Mouse (Mus musculus): Measurements from ENCODE around the gene Efcab1. TPM values are rescaled to one million over a fixed set of nuclear protein-coding genes. Genes with fewer than 3 reads are reported as not detected.
"Not testable (repeated sequence)": the region's sequence is repeated elsewhere in the genome, so short reads cannot be mapped to it uniquely, and the experiment has no call there.

Efcab1 gene
- 14.6 and 15.0 TPM in 2 replicates for polyA plus RNA-seq (2014; fragmentation: Nextera tagmentation; extraction: Ambion mirVana)

- no peaks in the 10 kb centered on the region for H3K27me3 ChIP-seq (ENCODE audit: control insufficient read depth, insufficient read depth, low read length)
- peak within 1 kb of the TSS; percentile 24 for H3K4me3 ChIP-seq (ENCODE audit: low read depth, low read length)
- H3K36me3 ChIP-seq (ENCODE audit: control insufficient read depth, insufficient read depth, low read length) = no peaks in the 10 kb centered on the region
- H3K27ac ChIP-seq (ENCODE audit: low read depth, low read length) = no peak within 1 kb of the TSS
- ATAC-seq (ENCODE audit: low read depth) = peak; percentile 100
- WGBS = 10% methylated on average over 15 of the region's 15 CpGs
- 0 out of 2 replicates have a peak within 1 kb of the TSS, but pooled peaks have one; percentile 3 for H3K9ac ChIP-seq (replicated peaks; ENCODE audit: low read depth, low read length)
- no peaks in the 10 kb centered on the region for H3K9me3 ChIP-seq (ENCODE audit: control insufficient read depth, low read length)
- H3K4me2 ChIP-seq (ENCODE audit: low read depth, low read length) = peak within 1 kb of the TSS; percentile 41
- no peaks in the 10 kb centered on the region for H3K4me1 ChIP-seq (ENCODE audit: control insufficient read depth, insufficient read depth, low read length)
Observed at GRCm38 (mm10) chr16:14906393-14907100, at the start of gene Efcab1. Efcab1 (plus strand) TSS chr16:14906606.

GRCm38 (mm10) chr16:14859443-14859842 lies 47.0 kb upstream of the Efcab1 start:
- no peaks in the 10 kb centered on the region for H3K4me1 ChIP-seq (ENCODE audit: control insufficient read depth, insufficient read depth, low read length)
- no peaks in the 10 kb centered on the region for H3K9me3 ChIP-seq (ENCODE audit: control insufficient read depth, low read length)
- H3K36me3 ChIP-seq (ENCODE audit: control insufficient read depth, insufficient read depth, low read length) = no peaks in the 10 kb centered on the region
- no peaks in the 10 kb centered on the region for H3K27me3 ChIP-seq (ENCODE audit: control insufficient read depth, insufficient read depth, low read length)
- no peak overlapping the region for H3K9ac ChIP-seq (replicated peaks; ENCODE audit: low read depth, low read length)
- no peak for ATAC-seq (ENCODE audit: low read depth)
- no peak overlapping the region for H3K4me2 ChIP-seq (ENCODE audit: low read depth, low read length)
- H3K27ac ChIP-seq (ENCODE audit: low read depth, low read length) = no peak overlapping the region
- no peak overlapping the region for H3K4me3 ChIP-seq (ENCODE audit: low read depth, low read length)

GRCm38 (mm10) chr16:14884916-14885315 lies 21.5 kb upstream of the Efcab1 start:
- H3K27ac ChIP-seq (ENCODE audit: low read depth, low read length) = no peak overlapping the region
- no peaks in the 10 kb centered on the region for H3K4me1 ChIP-seq (ENCODE audit: control insufficient read depth, insufficient read depth, low read length)
- H3K4me2 ChIP-seq (ENCODE audit: low read depth, low read length) = no peak overlapping the region
- no peaks in the 10 kb centered on the region for H3K9me3 ChIP-seq (ENCODE audit: control insufficient read depth, low read length)
- WGBS = 83% methylated on average over 2 of the region's 2 CpGs
- ATAC-seq (ENCODE audit: low read depth) = no peak
- no peak overlapping the region for H3K4me3 ChIP-seq (ENCODE audit: low read depth, low read length)
- no peaks in the 10 kb centered on the region for H3K27me3 ChIP-seq (ENCODE audit: control insufficient read depth, insufficient read depth, low read length)
- H3K36me3 ChIP-seq (ENCODE audit: control insufficient read depth, insufficient read depth, low read length) = no peaks in the 10 kb centered on the region
- no peak overlapping the region for H3K9ac ChIP-seq (replicated peaks; ENCODE audit: low read depth, low read length)

DNA sequence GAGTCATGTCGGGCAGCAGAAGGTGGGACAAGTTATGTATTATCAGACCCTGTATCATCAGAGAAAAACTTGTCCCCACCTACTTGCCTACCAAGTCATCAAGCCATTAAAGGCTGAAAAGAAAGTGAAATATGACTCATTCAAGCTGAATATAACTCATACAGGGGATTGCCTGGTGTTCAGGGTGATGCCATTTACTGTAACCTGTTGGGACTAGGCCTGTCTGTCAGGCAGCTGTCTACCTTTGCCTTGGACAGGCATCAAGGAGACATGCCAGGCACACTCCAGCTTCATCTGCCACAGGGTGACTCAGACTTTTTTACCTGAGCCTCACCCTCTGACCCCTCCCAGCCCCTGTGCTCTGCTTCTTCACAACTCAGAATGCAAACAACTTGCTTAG lies 21.0 kb upstream of the Efcab1 start:
- no peak overlapping the region for H3K4me3 ChIP-seq (ENCODE audit: low read depth, low read length)
- H3K36me3 ChIP-seq (ENCODE audit: control insufficient read depth, insufficient read depth, low read length) = no peaks in the 10 kb centered on the region
- H3K27ac ChIP-seq (ENCODE audit: low read depth, low read length) = no peak overlapping the region
- no peak overlapping the region for H3K9ac ChIP-seq (replicated peaks; ENCODE audit: low read depth, low read length)
- H3K4me2 ChIP-seq (ENCODE audit: low read depth, low read length) = no peak overlapping the region
- no peak for ATAC-seq (ENCODE audit: low read depth)
- no peaks in the 10 kb centered on the region for H3K9me3 ChIP-seq (ENCODE audit: control insufficient read depth, low read length)
- no peaks in the 10 kb centered on the region for H3K4me1 ChIP-seq (ENCODE audit: control insufficient read depth, insufficient read depth, low read length)
- 82% methylated on average over 1 of the region's 1 CpGs for WGBS
- no peaks in the 10 kb centered on the region for H3K27me3 ChIP-seq (ENCODE audit: control insufficient read depth, insufficient read depth, low read length)

GRCm38 (mm10) chr16:14892492-14892891 lies 13.9 kb upstream of the Efcab1 start:
- Histone ChIP-seq H3K9me3 (ENCODE audit: control insufficient read depth, low read length) (no peaks in the 10 kb centered on the region), H3K27me3 (ENCODE audit: control insufficient read depth, insufficient read depth, low read length) (no peaks in the 10 kb centered on the region), H3K4me2 (ENCODE audit: low read depth, low read length) (no peak overlapping the region), H3K9ac (replicated peaks; ENCODE audit: low read depth, low read length) (no peak overlapping the region), H3K4me3 (ENCODE audit: low read depth, low read length) (no peak overlapping the region), H3K27ac (ENCODE audit: low read depth, low read length) (no peak overlapping the region), H3K4me1 (ENCODE audit: control insufficient read depth, insufficient read depth, low read length) (no peaks in the 10 kb centered on the region), H3K36me3 (ENCODE audit: control insufficient read depth, insufficient read depth, low read length) (no peaks in the 10 kb centered on the region)
- WGBS = 66% methylated on average over 3 of the region's 3 CpGs
- ATAC-seq (ENCODE audit: low read depth) = no peak

- WGBS = 57% methylated on average over 4 of the region's 4 CpGs
- Histone ChIP-seq H3K4me3 (ENCODE audit: low read depth, low read length) (no peak overlapping the region), H3K4me1 (ENCODE audit: control insufficient read depth, insufficient read depth, low read length) (no peaks in the 10 kb centered on the region), H3K36me3 (ENCODE audit: control insufficient read depth, insufficient read depth, low read length) (no peaks in the 10 kb centered on the region), H3K27ac (ENCODE audit: low read depth, low read length) (no peak overlapping the region), H3K9ac (replicated peaks; ENCODE audit: low read depth, low read length) (no peak overlapping the region), H3K9me3 (ENCODE audit: control insufficient read depth, low read length) (no peaks in the 10 kb centered on the region), H3K4me2 (ENCODE audit: low read depth, low read length) (no peak overlapping the region), H3K27me3 (ENCODE audit: control insufficient read depth, insufficient read depth, low read length) (no peaks in the 10 kb centered on the region)
- ATAC-seq (ENCODE audit: low read depth) = no peak
Observed at GRCm38 (mm10) chr16:14893864-14894263, 12.5 kb upstream of the Efcab1 start.

DNA sequence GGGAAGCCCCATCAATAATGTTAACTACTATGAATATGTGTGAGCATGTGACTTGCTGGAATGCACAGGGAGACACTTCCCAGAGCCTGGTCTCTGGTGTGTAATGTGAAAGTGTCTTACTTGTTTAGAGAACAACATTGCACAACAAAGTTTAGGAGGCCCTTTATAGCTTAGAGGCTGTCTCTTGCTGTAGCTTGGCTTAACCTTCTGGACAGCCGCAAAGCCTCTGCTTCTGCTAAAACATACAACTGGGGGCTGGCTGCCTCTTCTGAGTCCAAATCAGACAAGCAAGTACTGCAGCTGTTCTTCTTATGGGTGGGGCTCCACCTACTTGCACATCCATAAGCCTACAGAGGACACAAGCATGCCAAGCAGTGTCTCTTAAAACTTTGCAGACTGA lies 11.7 kb upstream of the Efcab1 start:
- Histone ChIP-seq H3K4me3 (ENCODE audit: low read depth, low read length) (no peak overlapping the region), H3K9ac (replicated peaks; ENCODE audit: low read depth, low read length) (no peak overlapping the region), H3K4me1 (ENCODE audit: control insufficient read depth, insufficient read depth, low read length) (no peaks in the 10 kb centered on the region), H3K36me3 (ENCODE audit: control insufficient read depth, insufficient read depth, low read length) (no peaks in the 10 kb centered on the region), H3K4me2 (ENCODE audit: low read depth, low read length) (no peak overlapping the region), H3K27me3 (ENCODE audit: control insufficient read depth, insufficient read depth, low read length) (no peaks in the 10 kb centered on the region), H3K27ac (ENCODE audit: low read depth, low read length) (no peak overlapping the region), H3K9me3 (ENCODE audit: control insufficient read depth, low read length) (no peaks in the 10 kb centered on the region)
- WGBS = 100% methylated on average over 1 of the region's 1 CpGs
- no peak for ATAC-seq (ENCODE audit: low read depth)

- no peaks in the 10 kb centered on the region for H3K4me1 ChIP-seq (ENCODE audit: control insufficient read depth, insufficient read depth, low read length)
- no peak overlapping the region for H3K27ac ChIP-seq (ENCODE audit: low read depth, low read length)
- no peak overlapping the region for H3K9ac ChIP-seq (replicated peaks; ENCODE audit: low read depth, low read length)
- H3K4me2 ChIP-seq (ENCODE audit: low read depth, low read length) = no peak overlapping the region
- WGBS = 90% methylated on average over 2 of the region's 2 CpGs
- H3K36me3 ChIP-seq (ENCODE audit: control insufficient read depth, insufficient read depth, low read length) = no peaks in the 10 kb centered on the region
- no peaks in the 10 kb centered on the region for H3K27me3 ChIP-seq (ENCODE audit: control insufficient read depth, insufficient read depth, low read length)
- no peak for ATAC-seq (ENCODE audit: low read depth)
- H3K9me3 ChIP-seq (ENCODE audit: control insufficient read depth, low read length) = no peaks in the 10 kb centered on the region
- H3K4me3 ChIP-seq (ENCODE audit: low read depth, low read length) = no peak overlapping the region
Observed at GRCm38 (mm10) chr16:14895543-14895942, 10.9 kb upstream of the Efcab1 start.

GRCm38 (mm10) chr16:14930711-14931110 lies 24.3 kb downstream of the Efcab1 start:
- H3K4me3 ChIP-seq (ENCODE audit: low read depth, low read length); ATAC-seq (ENCODE audit: low read depth); H3K27ac ChIP-seq (ENCODE audit: low read depth, low read length); H3K36me3 ChIP-seq (ENCODE audit: control insufficient read depth, insufficient read depth, low read length); H3K9ac ChIP-seq (replicated peaks; ENCODE audit: low read depth, low read length); H3K4me1 ChIP-seq (ENCODE audit: control insufficient read depth, insufficient read depth, low read length); H3K4me2 ChIP-seq (ENCODE audit: low read depth, low read length); H3K9me3 ChIP-seq (ENCODE audit: control insufficient read depth, low read length); H3K27me3 ChIP-seq (ENCODE audit: control insufficient read depth, insufficient read depth, low read length): not testable (repeated sequence)
- 74% methylated on average over 3 of the region's 3 CpGs for WGBS

All from neural tube, embryonic 14.5 days (tissue).